In genomic region chr6:118680814-118681213, GRCm38 (mm10) we compare ENCODE assay signal across 15 mouse cellular contexts.
DNase-seq lines count a peak whose midpoint lies in the region; ATAC-seq lines count a peak whose summit lies in the region.
"Had no signal": no experiment of that assay in that cellular context is flagged by ENCODE, and none has a peak within 500 bp of the region (broad histone marks: within the 10 kb centered on the region; RNA-seq: fewer than 3 reads in every experiment).

No protein-coding gene starts in this region.

- peak overlapping the region; percentile 62; the same call in 1 of the 2 replicates for H3K27ac ChIP-seq in hindbrain, embryonic 10.5 days
- no peak overlapping the region for H3K27ac ChIP-seq in hindbrain, embryonic 12.5 days
- no peak overlapping the region for H3K27ac ChIP-seq in hindbrain, embryonic 11.5 days (ENCODE audit: low read depth, low read length)
- H3K27ac ChIP-seq: lung, embryonic 15.5 days had no signal

- WGBS in hindbrain, embryonic 10.5 days, result 41% methylated on average over 6 of the region's 6 CpGs
- WGBS in hindbrain, embryonic 12.5 days, result 39% methylated on average over 6 of the region's 6 CpGs
- 41% methylated on average over 6 of the region's 6 CpGs for WGBS in hindbrain, embryonic 11.5 days

- no peak overlapping the region for H3K4me2 ChIP-seq in hindbrain, embryonic 12.5 days (replicated peaks)
- H3K4me2 ChIP-seq in hindbrain, embryonic 11.5 days (replicated peaks; ENCODE audit: low read depth, low read length), result no peak overlapping the region
- H3K4me2 ChIP-seq: lung, embryonic 15.5 days; midbrain, embryonic 11.5 days had no signal

- no peaks in the 10 kb centered on the region for H3K9me3 ChIP-seq in hindbrain, embryonic 10.5 days
- H3K9me3 ChIP-seq in hindbrain, embryonic 12.5 days (replicated peaks), result no peaks in the 10 kb centered on the region
- H3K9me3 ChIP-seq in hindbrain, embryonic 11.5 days (ENCODE audit: control insufficient read depth, low read length), result no peaks in the 10 kb centered on the region
- H3K9me3 ChIP-seq: lung, embryonic 15.5 days had no signal

- H3K4me3 ChIP-seq in hindbrain, embryonic 10.5 days, result no peak overlapping the region
- no peak overlapping the region for H3K4me3 ChIP-seq in hindbrain, embryonic 12.5 days
- H3K4me3 ChIP-seq in hindbrain, embryonic 11.5 days (ENCODE audit: low read depth, low read length), result no peak overlapping the region
- H3K4me3 ChIP-seq: lung, embryonic 15.5 days had no signal

- no peaks in the 10 kb centered on the region for H3K36me3 ChIP-seq in hindbrain, embryonic 10.5 days
- H3K36me3 ChIP-seq in hindbrain, embryonic 12.5 days, result no peaks in the 10 kb centered on the region
- H3K36me3 ChIP-seq in hindbrain, embryonic 11.5 days (ENCODE audit: control insufficient read depth, insufficient read depth, low read length), result no peaks in the 10 kb centered on the region
- H3K36me3 ChIP-seq: lung, embryonic 15.5 days had no signal

- peak; percentile 58 for DNase-seq in hindbrain, embryonic 10.5 days (ENCODE audit: low spot score)
- DNase-seq in cerebellum, adult 9-10 months, result peak; percentile 51
- peak; percentile 34 for DNase-seq in hindbrain, embryonic 11.5 days (ENCODE audit: low spot score)
- peak; percentile 61 to 87 for DNase-seq in layer of hippocampus, postnatal 14 days (ENCODE audit: low spot score in 2 of 2)
- DNase-seq in kidney, adult 9 months, result no peak
- no peak for DNase-seq in yolk sac, embryonic 10.5 days (ENCODE audit: low spot score)
- no peak for DNase-seq in heart, postnatal 14 days
- DNase-seq: adrenal gland, postnatal 10 days; heart, adult 18-20 months; kidney, postnatal 4 days; thymus, adult 2 months had no signal

- peaks cover 11% of the 10 kb centered on the region for H3K4me1 ChIP-seq in hindbrain, embryonic 10.5 days (replicated peaks)
- H3K4me1 ChIP-seq in hindbrain, embryonic 12.5 days, result 0 out of 2 replicates have a peak, but pooled peaks cover 5% of the 10 kb centered on the region
- H3K4me1 ChIP-seq in hindbrain, embryonic 11.5 days (replicated peaks; ENCODE audit: control insufficient read depth, insufficient read depth, low read length), result no peaks in the 10 kb centered on the region
- H3K4me1 ChIP-seq: lung, embryonic 15.5 days had no signal

- intact Hi-C loops in heart, postnatal 14 days (cut with DNase I), result no loop called here

- no peaks in the 10 kb centered on the region for H3K27me3 ChIP-seq in hindbrain, embryonic 10.5 days (ENCODE audit: insufficient read depth, poor library complexity, severe bottlenecking)
- H3K27me3 ChIP-seq in hindbrain, embryonic 12.5 days, result peaks cover 3% of the 10 kb centered on the region; the same call in 1 of the 2 replicates
- H3K27me3 ChIP-seq in hindbrain, embryonic 11.5 days (ENCODE audit: control insufficient read depth, insufficient read depth, low read length), result no peaks in the 10 kb centered on the region
- H3K27me3 ChIP-seq: lung, embryonic 15.5 days had no signal

- H3K9ac ChIP-seq in hindbrain, embryonic 12.5 days, result no peak overlapping the region
- H3K9ac ChIP-seq in hindbrain, embryonic 11.5 days (ENCODE audit: low read depth, low read length), result no peak overlapping the region
- H3K9ac ChIP-seq: lung, embryonic 15.5 days had no signal

- ATAC-seq in hindbrain, embryonic 12.5 days (ENCODE audit: low FRiP score), result no peak
- ATAC-seq in hindbrain, embryonic 11.5 days (ENCODE audit: low FRiP score), result peak; percentile 35; the same call in 1 of the 2 replicates
- ATAC-seq: inflammation-experienced regulatory T-cells, adult 6 months had no signal

Comparison
In these comparisons a context has a peak if more than half of its experiments do, and no peak if none do; other contexts are left out.
1. DNase-seq: peak in hindbrain, embryonic 10.5 days (single experiment), cerebellum, adult 9-10 months (single experiment), hindbrain, embryonic 11.5 days (single experiment) and layer of hippocampus, postnatal 14 days (2 of 2); none in kidney, adult 9 months (single experiment), yolk sac, embryonic 10.5 days (single experiment) and heart, postnatal 14 days (0 of 2).